Mouse (Mus musculus): Measurements from ENCODE around the gene Maoa.

Gene Maoa

DNA sequence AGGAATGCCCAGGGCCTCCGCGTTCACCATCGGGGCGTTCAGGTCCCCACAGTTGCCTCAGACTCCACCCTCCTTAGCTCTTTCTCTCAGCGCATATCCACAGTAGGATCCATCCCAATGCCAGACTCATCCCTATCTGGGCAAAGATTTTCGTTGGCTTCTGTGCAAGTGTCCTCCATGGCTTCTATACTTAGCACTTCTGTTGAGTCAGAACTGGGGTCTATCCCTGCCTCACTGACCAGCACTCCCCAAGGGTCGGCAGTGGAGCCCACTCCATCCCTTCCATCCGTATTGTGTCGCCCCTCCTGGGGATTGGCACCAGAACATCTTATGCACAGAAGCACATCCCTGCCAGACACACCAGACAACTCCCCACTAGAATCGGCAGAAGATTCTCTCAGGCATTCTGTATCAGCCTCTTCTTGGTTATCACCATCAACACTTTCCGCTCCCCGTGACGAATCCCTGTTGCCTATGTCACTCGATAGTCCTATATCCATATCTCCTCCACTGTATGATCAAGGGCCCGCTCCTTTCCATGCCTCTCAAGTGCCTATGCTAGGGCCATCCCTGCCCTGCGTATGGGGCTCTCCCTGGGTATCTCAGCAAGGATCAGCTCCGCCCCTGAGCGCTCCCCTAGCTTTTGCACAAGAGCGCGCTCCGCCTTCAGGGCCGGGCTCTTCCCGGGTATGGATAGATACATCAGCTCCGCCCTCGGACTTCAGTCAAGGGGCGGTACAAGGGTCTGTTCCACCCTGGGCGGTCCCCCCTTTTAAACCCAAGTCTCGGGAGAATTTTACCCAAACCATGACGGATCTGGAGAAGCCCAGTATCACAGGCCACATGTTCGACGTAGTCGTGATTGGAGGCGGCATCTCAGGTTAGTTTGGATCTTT is at the start of gene Maoa:
Maoa (plus strand) TSS at position 665 of the 896 bp plus-strand sequence.
- no peak for DNase-seq (ENCODE audit: low read depth)

GRCm38 (mm10) chrX:16618225-16619033 is 1.1 kb upstream of the Maoa start:
- no peak for DNase-seq (ENCODE audit: low read depth)

- no peak for DNase-seq (ENCODE audit: low read depth)
Observed at GRCm38 (mm10) chrX:16656511-16656910, 37.0 kb downstream of the Maoa start.

DNA sequence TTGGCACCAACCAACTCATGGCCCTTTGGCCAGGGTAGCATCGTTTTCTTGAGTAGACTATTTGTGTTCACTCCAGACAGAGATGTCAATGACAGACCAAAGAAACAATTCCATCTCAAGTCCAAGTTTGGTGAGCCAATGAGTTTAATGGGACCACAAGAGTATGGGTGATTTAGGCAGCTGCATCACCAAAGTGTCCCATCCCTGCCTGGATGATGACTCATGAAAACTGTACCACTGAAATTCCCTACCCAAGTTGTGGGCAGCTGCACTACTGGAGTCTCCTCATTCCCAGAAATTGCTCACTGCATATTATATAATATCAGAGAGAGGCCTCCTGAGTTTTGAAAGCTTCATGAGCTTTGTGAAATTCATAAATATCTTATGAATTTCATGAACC is 86.6 kb downstream of the Maoa start:
- no peak for DNase-seq (ENCODE audit: low read depth)

- no peak for DNase-seq (ENCODE audit: low read depth)
Observed at GRCm38 (mm10) chrX:16714033-16714432, 94.5 kb downstream of the Maoa start.

Measured in 416B (cell line).